Mouse (Mus musculus): Measurements from ENCODE around the gene Gata3.

Gata3 gene

DNA sequence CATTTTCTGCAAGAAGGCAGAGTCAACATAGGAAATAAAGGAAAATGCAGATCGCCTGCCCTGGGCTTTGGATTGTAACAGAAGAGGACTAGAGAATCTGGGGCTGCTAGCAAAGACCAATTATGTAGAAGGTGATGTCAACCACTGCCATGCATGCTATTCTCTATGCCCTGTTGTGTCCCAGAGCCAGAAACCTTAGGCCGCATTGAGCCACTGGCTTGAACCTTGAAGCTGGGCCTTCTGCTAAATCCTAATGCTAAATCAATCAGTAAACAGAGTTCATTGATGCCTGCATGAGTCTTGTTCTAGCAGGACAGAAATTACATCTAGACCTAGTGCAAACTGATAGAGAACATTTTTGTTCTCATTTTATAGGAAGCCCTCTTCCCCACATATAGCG is 3.8 kb downstream of the Gata3 start:
- no peak for DNase-seq (ENCODE audit: low spot score in 2 of 2)

GRCm38 (mm10) chr2:9885217-9885770 is 4.5 kb downstream of the Gata3 start:
- DNase-seq (ENCODE audit: low spot score in 2 of 2), result no peak

GRCm38 (mm10) chr2:9884533-9885216 is 5.2 kb downstream of the Gata3 start:
- DNase-seq (ENCODE audit: low spot score in 2 of 2), result no peak

DNA sequence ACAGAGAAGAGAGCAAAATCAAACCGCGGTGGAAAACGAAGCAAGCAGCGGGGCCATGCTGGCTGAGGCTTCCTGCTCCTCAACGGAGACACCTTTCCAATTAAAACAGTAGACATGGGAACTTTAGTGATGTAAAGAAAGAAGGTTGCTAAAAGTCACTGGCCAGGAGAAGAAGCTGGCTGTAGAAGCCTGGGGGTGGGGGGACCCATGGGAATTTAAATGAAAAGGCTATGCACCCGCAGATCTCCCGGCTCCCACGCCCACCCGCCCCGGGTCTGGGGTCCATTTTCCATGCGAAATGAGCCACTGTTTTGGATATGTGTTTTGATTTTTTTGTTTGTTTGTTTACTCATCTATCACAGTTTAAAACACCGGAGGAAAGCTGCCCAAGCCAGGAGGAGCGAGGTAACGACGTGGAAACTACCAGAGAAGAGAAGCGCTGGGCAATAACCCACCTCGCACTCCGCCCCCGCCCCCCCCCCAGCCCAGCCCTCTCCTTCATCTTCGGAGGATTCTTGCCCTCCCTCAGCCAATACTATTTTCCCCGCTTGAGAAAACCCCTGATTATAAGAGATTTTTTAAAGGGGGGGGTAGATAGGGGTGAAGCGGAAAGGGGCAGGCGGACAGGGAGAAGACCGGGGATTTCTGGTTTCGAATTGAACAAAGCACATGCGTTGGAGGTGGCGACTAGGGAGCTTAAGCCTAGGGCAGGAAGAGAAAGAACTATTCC is 5.9 kb downstream of the Gata3 start:
- no peak for DNase-seq (ENCODE audit: low spot score in 2 of 2)

- no peak for DNase-seq (ENCODE audit: low spot score in 2 of 2)
Observed at GRCm38 (mm10) chr2:9882926-9883802, 6.7 kb downstream of the Gata3 start.

GRCm38 (mm10) chr2:9882371-9882925 is 7.4 kb downstream of the Gata3 start:
- no peak for DNase-seq (ENCODE audit: low spot score in 2 of 2)

DNA sequence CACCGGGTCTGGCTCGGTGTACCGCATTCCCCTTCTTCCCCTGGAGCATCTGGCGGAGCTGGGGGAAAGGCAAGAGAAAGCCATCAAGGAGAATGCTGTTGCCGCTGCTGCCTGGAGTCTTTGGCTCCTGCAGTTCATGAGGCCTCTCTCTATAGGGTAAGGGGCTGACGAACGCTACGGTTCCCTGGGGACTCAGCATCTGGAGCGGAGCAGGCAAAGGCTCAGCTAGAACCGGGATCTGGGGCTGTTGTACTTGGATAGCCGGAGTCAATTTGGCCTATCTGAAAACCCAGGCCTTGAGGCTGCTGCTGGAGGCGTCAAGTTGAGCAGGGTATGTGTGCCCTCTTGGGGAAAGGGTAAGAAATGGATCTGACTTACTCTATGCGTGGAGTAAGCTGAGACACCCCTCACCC is 8.2 kb downstream of the Gata3 start:
- DNase-seq (ENCODE audit: low spot score in 2 of 2), result no peak

DNA sequence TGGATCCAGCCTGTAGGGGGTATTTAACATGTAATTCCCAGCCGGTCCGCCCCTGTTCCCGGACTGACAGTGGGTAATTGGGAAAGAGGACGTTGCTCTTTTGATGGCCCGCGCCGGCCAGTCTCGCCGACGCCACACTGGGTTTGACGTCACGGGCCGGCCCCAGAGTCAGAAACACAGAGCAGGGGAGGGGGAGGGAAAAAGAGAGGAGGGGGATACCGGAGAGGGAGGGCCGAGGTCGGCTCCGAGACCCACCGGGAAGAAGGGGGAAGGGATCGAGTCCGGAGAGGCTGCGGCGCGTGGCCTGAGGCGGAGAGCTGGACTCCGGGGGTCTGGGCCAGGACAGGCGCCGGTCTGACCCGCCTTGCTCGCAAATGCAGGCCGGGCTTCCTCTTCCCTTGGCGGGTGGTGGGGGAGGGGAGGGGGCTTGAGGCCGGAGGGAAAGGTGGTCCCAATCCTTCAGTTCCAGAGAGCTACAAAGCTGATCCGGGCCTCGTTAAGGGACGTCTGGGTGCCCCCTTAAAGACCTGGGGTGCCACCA is 8.7 kb downstream of the Gata3 start, which contains the start of gene 4930412O13Rik:
Gene 4930412O13Rik, plus strand, starts transcription at position 202 of the 541 bp plus-strand sequence.
- no peak for DNase-seq (ENCODE audit: low spot score in 2 of 2)

DNA sequence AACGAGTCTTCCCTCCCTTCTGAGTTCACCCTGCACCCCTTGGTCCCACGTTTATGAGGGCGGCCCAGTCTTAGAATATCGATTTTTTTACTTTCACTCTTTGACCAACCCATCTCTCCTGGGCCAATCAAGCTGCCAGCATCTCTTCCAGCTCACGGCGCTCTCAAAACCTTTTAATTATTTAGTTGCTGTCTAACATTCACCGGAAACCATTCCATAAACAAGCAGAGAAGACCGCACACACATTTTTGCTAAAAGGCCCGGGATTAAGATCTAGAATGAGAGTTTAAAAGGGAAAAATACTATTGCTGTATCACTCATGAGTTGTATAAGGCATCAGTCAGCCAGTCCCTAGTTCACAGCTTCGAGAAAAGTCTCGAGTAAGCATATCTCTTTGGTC is 9.6 kb downstream of the Gata3 start:
- DNase-seq (ENCODE audit: low spot score in 2 of 2), result no peak

- peak; percentile 68 to 76 for DNase-seq (ENCODE audit: low spot score in 2 of 2)
Observed at GRCm38 (mm10) chr2:9879493-9879892, 10.3 kb downstream of the Gata3 start.

DNA sequence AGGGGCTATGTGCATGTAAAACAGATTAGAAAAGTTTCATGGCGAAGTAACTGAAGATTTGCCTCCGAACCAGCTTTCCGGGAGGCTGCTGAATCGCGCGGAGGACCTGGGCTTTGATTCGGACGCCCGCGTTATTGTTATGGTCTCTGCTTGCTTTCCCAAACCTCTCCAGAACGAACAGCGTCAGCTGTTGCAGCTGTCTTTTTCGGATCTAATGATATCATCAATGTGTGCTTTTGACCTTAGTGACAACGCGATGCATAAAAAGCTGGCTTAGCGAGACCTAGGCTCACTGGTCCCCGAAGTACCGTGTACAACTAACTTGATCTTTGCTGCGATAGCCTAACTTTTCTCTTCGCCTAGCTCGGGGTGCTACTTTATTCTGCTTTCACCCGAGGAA is 10.7 kb downstream of the Gata3 start:
- DNase-seq (ENCODE audit: low spot score in 2 of 2), result no peak

GRCm38 (mm10) chr2:9878564-9879081 is 11.2 kb downstream of the Gata3 start:
- no peak for DNase-seq (ENCODE audit: low spot score in 2 of 2)

GRCm38 (mm10) chr2:9877966-9878563 is 11.8 kb downstream of the Gata3 start:
- DNase-seq (ENCODE audit: low spot score in 2 of 2), result no peak

GRCm38 (mm10) chr2:9877326-9877690 is 12.5 kb downstream of the Gata3 start:
- no peak for DNase-seq (ENCODE audit: low spot score in 2 of 2)

DNA sequence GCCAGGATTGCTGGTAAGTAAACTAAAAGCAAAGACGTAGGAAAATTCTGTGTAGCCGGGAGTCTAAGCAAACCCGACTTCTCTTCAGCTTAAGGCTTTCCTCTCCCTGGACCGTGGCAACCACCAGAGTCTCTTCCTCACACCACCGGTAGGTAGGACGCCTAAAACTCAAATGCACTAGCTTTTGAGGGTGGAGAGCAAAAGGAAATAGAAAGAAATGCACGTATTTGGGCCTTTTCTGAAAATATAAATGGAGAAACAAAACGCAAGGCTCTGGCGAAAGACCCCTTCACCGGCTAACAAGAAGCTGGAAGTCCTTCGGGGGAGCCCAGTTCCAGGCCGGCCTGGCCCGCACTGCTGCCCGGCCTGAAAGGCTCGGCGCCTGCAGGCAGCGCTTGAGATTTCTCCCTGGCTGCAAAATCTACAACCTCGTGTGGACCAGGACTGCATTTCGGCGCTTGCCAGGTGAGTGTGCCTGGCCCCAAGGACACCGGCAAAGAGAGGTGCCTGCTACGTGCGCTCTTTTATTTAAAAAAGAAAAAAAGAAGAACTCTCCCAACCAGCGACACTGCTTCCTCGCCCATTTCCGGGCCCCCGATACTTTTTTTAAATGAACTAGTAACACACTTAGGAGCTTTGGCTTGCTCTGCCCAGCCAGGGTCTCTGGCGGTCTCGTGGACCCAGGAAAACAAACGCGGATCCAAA is 13.1 kb downstream of the Gata3 start:
- DNase-seq (ENCODE audit: low spot score in 2 of 2), result no peak

DNA sequence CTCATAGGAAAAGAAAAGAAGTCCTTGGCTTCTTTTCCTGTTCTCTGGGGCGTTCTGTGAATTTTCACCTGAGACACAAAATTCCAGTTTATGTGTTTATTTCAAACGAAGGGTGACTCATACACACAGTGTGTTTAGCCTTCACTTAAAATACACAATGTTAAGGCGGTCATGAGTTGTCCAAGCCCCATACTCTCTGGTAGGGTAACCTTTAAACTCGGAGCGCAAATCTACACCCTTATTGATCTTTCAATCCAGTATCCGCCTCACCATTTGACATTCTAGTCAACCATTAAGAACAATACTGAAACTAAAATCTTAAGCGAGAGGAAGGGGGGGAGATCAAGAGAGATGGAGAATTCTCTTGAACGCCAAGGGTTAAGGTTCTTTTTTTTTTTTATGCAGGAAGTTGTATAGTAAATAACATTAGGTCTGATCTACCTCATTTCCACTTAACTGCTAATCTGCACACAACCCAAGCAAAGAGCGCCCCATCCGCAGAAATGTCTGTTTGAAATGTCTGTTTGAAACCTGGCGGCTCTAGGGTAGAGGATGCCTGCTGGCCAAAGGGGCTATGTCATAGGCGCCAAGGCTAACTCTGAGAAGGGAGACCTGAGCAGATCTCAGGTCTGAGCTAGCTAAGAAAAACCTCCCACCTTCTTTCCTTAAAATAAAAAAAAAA is 14.0 kb downstream of the Gata3 start:
- no peak for DNase-seq (ENCODE audit: low spot score in 2 of 2)

GRCm38 (mm10) chr2:9875220-9875619 is 14.6 kb downstream of the Gata3 start:
- no peak for DNase-seq (ENCODE audit: low spot score in 2 of 2)

DNA sequence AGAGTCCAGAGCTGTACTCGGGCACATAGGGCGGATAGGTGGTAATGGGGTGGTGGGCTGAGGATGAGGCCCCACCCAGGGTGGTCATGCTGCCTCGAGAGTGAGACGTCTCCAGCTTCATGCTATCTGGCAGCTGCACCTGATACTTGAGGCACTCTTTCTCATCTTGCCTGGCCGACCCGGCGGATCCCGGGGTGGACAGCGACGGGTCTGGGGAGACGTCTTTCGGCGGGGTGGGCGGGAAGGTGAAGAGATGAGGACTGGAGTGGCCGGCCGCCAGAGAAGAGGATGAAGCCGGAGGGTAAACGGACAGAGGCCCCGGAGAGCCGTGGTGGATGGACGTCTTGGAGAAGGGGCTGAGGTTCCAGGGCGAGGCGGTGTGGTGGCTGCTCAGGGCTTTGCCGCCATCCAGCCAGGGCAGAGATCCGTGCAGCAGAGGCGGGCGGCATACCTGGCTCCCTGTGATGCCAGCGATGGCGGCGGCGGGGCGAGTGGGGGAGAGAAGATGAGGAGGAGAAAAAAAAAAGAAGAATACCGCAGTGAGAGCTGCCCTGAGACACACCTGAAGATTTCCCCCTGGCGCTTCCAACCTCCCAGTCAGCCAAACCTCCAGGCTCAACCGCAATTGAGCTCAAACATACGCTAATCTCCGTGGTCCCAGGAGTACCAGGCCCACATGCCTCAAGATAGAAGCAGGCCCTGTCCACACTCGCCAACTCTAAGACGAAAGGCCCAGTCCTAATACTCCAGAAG is 15.2 kb downstream of the Gata3 start:
- no peak for DNase-seq (ENCODE audit: low spot score in 2 of 2)

- DNase-seq (ENCODE audit: low spot score in 2 of 2), result no peak
Observed at GRCm38 (mm10) chr2:9873757-9874156, 16.1 kb downstream of the Gata3 start.

Measured in frontal cortex, postnatal 10 days (tissue).